Mouse (Mus musculus) adrenal gland, adult 2 months (tissue): ENCODE measurements around the gene Ucp3. TPM values are rescaled to one million over a fixed set of nuclear protein-coding genes. Genes with fewer than 3 reads are reported as not detected.

Source experiments
- DNase-seq: peaks from one replicate; pipeline ENCODE4 v3.0.0; 2021
- long read RNA-seq: library from polyadenylated mRNA; stranded (forward); transcript quantifications from one replicate; pipeline ENCODE4 v2.0.0, GENCODE M21; 2021
- polyA plus RNA-seq: library from polyadenylated mRNA; depleted of rRNA; stranded (reverse); fragments of >200 nt; gene quantifications from 2 replicates; pipeline ENCODE4 v1.2.3, GENCODE M21; 2012; rRNA removed
- total RNA-seq, 2 experiments: library from RNA; stranded (reverse); gene quantifications; 2 replicates each; pipeline ENCODE4 v1.2.3; 2021

Gene Ucp3
- total RNA-seq (10 to 100 TPM; 22.7 to 58.7 TPM), polyA plus RNA-seq (17.0 and 35.6 TPM in 2 replicates)
- long read RNA-seq, transcript Ucp3-201 (7 exons, 2,448 nt), result major isoform, 54 of 60 reads
- long read RNA-seq, partial matches to known transcripts, result 0 of 60 reads
- long read RNA-seq, other reads (novel, unspliced or antisense), result 3 of 60 reads

DNA sequence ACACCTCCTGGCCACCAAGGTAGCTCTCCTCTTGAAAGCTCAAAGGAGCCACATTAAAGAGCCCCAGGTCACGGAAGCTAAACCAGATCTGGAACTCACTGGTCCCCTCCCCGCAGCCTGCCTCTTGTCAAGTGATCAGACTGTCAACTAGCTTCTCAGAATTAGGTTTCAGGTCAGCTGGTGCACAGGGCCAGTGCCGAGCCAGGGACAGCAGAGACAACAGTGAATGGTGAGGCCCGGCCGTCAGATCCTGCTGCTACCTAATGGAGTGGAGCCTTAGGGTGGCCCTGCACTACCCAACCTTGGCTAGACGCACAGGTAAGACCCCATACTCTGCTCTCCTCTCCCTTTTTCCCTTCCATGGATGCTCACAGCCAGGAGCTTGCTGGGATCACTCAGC, at the start of gene Ucp3:
Ucp3 (plus strand) TSS at position 214 of the 400 bp plus-strand sequence.
- DNase-seq, result peak; percentile 54

DNA sequence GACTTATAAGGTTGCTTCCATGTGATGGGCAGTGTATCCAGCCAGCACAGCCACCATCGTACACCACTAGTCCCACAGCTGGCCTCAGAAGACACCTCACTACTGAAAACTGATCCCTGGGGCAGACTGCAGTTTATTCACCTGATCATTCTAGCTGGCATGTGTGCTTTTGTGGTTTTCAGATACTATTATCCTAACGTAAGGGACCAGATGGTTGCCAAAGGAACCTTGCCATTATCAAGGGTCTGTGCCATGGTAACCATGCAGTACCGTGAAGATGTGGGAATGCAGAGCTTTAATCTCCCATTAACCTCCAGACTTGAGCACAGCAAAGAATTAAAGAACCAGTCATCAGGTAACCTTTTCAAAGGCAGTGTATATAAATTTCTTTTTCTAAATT, 47.0 kb upstream of the Ucp3 start:
- no peak for DNase-seq

DNA sequence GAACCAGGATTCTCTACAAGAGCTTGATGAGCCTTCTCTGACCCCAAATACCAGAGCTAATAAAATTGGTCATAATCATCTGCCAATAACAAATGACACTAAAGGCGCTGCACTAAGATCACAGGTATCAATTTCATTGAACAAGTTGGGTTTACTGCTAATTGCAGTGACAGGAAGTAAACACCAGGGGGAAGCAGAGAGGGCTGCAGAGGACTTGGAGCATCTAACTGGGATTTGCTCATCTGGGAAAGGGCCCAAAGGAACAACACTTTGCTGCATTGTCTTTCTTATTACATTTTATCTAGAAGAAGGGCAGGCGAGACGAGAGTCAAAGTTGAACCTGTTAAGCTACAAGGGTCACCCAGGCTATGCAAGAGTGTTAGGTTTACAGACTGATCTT, 43.7 kb upstream of the Ucp3 start:
- peak; percentile 59 for DNase-seq

DNA sequence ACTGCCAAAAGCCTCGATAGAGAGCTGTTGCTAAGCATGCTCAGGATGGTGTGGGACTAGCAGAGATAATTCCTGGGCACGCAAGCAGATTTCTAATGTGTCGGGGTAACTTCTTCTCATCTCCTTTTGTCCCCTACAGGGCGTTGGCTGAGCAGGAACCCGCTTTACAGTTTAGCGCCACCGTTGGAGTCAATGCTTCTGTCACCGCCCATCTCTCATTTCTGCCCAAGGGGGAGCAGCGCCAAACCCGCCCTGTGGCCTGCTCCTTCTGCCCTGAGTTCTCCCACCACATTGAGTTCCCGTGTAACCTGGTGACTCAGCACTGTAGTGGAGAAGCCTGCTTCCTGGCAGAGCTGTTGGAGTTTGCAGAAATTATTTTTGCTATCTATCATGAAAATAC, 42.9 kb upstream of the Ucp3 start:
- peak; percentile 9 for DNase-seq

DNA sequence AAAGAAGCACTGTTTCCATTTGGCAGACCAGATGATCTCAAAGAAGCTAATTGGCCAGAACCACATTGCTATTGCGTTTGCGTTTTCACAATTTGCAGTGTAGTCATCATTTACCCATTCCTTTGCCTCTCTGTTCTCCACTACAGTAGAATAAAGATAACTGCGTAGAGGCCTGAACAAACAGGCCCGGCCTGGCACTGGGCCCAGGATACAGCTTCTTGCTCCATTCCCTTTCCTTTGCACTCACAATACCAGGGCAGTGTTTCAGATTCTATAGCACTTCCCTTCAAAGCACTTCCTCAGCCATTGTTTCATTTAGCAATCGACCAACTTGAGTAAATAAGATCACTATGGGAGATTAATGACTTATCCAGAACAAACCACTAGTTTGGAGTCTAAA, 41.7 kb upstream of the Ucp3 start:
- peak; percentile 44 for DNase-seq

DNA sequence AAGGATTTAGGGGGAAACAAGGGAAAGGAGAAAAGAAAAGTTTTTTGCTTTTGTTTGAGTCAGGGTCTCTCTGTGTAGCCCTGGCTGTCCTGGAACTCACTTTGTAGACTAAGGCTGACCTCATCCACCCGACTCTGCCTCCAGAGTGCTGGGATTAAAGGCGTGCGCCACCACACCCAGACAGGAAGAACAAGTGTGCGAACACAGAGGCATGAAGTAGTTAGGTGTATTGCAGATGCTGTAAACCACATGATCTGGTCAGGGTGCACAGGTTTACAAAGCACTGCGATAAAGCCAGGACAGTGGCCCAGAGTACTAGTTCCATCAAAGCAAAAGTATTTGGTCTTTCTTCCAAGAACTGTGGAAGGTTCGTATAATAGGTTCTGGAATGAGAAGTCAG, 39.5 kb upstream of the Ucp3 start:
- no peak for DNase-seq

DNA sequence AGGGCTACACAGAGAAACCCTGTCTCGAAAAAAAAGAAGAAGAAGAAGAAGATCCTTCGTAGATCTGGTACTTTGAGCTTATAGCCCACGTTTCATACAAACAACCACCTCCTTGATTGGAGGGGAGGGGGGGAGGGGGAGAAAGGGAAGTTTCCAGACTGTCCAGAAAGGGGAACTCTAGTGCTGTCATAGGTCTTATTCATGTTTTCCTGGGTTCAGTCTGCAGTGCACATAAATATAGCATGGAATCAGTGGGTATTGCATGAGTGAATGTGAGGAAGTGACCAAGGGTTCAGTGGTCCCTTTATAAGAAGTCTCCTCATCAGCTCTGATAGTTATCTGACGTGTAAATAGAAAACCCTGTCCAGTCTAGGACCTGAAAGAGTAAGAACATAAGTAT, 29.1 kb upstream of the Ucp3 start:
- no peak for DNase-seq

DNA sequence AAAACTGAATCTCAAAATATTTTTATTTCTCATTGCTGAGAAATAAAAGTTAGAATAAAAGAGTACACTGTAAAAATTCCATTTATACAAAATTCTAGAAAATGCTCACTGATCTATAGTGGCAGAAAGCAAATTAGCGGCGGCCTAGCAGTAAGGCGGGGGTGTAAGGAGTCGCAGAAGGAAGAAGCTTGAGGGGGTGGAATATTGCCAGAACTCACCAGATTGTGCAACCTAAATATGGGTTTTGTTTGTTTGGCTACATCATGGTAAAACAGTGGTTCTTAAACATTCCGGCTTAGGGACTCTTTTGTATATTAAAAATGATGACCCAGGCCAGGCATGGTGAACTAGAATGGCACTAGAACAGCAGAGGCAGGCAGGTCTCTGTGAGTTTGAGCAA, 26.5 kb upstream of the Ucp3 start:
- no peak for DNase-seq

DNA sequence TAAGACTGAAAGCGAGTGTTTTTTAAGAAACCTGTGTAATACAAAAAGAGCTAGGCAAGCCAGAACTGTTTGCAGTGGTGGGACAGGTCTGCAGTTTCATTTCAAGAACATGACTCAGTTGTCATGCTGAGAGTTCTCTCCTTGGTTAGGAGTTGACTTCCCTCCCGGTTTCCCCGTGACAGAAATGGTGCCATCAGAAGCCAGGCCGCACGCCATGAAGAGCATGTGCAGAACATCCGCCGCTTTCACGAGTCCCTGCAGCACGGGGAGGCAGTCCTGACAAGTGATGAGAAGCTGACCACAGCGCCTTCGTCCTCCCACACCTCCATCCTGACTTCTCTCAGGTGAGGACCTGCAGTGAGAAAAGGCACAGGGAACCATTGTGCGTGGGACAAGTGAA, 24.3 kb upstream of the Ucp3 start:
- DNase-seq, result no peak

DNA sequence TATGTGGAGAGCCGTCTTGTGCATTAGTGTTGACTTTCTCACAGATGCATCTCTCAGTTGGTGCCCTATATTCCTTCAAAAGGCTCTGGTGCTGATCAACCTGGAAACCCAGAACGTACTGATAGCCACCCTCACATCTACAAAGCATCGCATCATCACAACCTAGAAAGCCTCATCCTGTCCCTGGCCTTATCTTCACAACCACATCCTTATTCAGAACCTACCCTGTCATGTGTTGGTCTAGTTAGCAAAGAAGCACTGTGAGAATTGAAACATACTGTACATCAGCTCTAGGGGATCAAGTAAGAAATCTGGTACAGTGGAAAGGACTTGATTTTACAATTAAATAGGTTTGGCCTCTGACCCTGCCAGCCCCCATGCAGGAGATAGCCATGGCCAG, 23.8 kb upstream of the Ucp3 start:
- no peak for DNase-seq

DNA sequence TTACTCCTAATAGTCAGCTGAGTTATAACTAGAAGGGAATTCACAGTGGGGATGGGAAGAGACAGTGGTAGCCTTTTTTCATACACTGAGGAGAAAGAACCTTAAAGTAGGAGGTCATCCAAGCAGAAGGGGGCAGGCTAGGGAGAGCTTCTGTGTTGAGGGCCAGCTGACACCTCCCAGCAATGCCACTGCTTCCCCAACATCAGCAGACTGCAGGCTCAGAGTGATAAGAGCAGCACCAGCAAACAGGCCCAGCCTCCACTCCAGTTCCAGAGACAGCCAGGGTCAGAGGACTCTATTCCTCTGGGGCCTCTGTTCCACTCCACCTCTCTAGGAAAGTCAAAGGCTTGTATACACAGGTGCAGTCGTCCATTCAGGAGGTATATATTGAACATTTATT, 14.6 kb upstream of the Ucp3 start:
- no peak for DNase-seq

DNA sequence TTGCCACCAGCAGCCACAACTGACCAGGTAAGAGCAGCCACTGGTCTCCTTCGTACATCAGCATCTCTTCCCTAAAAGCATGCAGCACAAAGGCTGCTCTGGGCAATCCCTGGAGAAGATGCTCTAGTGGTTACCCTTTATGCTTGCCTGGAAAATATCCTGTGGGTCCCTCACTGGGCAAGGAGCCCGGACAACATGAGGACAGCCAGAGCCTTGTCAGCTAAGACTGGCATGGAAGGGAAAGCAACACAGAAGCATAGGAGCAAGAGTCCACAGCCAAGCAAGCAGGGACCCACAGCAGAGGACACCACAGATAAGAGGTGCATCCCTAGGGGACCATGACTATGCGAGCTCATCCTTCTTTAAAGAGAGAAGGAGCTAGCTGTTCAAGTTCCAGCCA, 12.9 kb upstream of the Ucp3 start:
- no peak for DNase-seq

DNA sequence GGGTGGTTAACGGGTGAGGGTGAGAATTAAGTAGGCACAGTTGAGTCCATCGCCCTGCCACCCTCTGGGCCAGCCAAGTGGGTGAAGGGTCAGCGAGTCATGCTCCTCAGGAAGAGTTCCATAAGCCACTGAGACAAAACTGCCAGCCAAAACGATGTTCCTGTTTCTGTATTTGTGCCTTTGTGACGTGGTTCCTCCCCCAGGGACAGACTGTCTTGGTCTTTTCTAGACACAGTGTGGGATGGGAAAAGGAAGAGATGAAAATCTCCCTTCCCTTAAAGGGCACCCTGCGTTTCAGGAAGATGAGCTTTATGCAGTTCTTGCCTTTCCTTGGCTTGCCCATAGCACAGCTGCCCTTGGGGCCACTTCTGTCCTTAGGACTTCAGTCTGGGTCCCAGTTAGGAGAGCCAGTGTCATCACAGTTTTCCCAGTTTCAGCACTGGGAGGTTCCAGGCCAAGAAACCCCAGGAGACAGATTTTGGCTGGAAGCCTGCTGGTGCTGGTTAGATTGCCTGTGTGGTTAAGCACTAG, 11.1 kb upstream of the Ucp3 start:
- DNase-seq, result peak; percentile 82

DNA sequence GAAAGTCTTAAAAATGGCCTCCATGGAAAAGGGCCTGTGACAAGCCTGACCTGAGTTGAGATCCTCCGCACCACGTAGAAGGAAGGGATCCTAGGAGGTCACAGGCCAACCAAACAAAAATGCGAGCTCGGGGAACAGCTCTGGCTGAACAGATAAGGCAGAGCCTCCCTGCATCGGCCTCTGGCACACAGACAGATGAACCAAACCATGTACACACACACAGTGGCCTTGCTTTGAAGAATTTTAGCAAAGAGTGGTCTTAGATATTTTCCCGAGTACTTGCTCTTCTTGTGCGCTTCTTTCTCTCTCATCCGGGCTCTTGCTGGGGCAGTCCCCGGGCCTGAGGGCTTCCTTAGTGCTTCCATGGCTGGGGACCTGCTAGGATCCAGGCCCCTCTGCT, 9.6 kb upstream of the Ucp3 start:
- DNase-seq, result no peak

DNA sequence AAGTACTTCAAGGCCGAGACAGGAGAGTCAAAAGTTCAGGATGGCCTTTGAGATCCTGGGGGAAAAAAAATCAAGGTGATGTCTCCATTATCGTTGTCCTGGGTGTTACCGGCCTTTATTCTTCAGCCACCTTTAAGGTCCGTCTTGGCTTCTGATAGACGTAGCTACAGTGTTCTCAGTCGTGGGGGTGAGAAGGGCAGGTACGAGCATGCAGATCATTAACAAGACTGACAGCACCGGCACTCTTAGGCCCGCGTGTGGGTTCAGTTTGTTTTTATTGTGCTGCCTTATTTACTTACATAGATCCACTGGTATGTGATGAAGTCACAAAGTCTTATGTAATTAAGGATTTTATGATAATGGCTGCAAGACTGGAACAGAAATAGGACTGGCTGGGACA, 9.0 kb upstream of the Ucp3 start:
- DNase-seq, result no peak

DNA sequence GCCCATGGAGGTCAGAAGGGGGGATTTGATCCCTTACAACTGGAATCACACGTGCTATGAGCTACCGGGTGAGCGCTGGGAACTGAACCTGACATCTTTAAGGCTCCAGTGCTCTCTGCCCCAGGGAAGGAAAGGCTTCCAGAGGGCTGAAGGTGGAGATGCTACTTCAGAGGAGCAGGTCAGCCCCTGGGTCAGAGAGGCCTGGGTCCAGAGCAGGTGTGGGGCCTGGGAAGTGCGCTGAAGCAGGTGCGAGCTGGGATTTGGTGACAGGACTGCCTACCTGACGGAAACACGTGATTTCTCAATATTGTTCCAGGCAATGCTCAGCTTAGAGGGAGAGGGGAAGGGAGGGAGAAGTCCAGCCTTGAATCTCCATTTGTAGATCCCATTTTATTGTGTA, 8.5 kb upstream of the Ucp3 start:
- no peak for DNase-seq

DNA sequence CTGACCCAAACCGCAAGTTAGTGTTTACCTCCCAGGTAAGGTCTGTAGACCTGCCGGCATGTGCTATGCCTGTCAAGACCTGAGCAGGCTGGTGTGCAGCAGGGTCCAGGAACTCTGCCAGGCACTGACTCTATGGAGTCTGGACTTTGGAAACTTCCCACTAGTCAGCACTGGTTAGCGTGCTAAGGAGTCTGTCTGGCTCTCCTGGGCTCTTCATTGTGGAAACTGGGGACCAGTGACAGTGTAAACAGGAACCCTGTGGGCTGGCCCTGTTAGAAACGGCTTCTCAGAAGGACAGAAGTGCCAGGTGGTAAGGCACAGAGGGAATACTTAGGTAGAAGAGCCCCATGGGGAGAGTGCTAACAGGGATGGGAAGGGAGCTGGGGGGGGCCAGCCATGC, 7.5 kb upstream of the Ucp3 start:
- peak; percentile 31 for DNase-seq

DNA sequence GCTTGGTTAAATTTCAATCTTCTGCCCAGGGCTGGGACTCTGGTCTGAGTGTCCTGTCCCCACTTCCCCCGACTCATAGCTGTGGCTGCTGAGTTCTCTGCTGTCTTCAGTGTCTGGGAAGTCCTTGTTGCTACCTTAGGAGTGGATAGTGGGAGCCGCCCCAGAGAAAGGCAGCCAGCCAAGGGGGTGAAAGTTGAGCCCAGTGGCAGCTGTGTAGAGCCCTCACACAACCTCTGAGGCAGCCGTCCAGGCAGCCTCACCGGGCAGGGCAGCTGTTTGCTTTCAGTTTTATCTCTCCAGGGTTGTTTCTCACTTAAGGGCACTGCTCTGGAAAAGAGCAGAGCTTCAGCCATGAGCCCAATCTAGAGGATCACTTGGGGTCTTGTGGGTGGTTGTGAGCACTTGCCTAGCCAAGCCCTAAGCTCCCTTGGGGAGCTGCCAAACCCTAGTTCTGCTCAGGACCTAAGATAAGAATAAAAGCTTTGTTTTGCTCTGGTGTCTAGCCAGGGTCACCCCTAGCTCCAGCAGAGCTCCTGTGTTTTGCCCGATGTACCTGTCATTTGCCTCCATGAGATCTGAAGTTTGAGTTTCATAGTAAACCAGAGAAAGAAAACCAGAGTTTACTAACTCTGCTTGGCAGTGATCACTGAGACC, 7.0 kb upstream of the Ucp3 start:
- peak; percentile 87 for DNase-seq

DNA sequence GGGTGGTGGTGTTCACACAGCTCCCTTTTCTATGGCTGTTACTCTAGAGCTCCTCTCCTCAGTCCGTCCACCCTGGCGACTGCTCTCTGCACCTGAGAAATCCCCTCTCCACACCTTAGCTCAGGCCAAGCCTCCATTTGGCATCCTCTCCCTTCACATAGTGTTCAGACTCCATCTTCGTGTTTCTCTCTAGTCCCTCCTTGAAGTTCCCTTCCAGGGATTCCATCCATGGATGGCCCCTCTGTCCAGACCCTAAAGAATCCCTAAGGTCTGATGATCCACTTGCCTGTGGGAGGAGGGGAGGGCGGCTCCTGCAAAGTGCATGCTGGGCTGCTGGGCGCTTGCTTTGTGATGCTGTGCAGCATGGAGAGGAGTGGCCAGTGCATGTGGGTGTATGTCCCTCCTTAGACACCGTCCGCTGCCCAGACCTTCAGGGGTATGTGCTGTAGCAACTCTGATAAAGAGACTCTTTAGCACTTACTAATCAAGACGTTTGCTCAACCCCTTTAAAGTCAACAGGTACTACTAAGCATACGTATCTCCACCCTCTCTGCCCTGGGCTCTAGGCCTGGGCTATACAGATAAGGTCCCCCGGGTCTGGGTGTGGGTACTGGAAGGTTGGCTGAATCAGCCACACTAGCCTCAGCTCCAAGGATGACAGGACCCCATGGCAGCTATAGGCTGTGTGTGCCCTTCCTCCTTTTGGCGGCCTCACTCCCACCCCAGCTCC, 5.8 kb upstream of the Ucp3 start:
- no peak for DNase-seq

DNA sequence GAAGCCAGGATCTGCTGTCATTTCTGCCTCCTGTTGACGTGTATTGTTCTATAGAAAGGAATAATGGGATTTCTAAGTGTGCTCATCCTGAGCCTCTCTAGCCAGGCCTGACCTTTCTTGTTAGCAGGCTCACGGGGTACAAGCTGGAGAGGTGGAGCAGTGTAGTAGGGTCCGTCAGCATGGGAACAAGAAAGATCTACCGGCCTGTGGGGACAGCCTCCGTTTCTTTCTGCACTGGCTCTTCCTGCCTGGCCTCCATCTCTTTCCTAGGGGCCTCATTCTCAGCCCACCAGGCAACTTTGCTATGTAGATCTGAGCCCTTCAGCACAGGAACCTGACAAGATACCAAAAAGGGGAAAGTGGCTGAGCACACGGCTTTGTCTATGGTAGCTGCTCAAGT, 4.0 kb upstream of the Ucp3 start:
- no peak for DNase-seq

DNA sequence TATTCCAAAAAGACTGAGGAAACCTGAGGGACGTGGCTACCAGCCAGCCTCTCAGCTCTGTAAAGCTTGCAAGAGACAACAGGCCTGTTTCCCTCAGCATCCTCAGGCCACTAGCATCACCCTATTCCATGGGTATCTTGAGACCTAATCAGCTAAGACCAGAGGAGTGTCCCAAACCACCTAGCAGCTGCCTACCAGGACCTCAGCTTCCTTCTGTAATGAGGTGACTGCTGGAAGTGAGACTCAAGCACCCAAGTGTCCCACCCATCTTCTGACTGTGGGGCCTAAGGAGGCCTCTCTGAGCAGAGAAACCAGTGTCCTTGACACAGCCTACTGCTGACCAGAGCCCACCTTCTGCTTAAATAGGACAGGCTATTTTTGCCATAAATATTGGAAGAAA, 3.3 kb upstream of the Ucp3 start:
- DNase-seq, result no peak

DNA sequence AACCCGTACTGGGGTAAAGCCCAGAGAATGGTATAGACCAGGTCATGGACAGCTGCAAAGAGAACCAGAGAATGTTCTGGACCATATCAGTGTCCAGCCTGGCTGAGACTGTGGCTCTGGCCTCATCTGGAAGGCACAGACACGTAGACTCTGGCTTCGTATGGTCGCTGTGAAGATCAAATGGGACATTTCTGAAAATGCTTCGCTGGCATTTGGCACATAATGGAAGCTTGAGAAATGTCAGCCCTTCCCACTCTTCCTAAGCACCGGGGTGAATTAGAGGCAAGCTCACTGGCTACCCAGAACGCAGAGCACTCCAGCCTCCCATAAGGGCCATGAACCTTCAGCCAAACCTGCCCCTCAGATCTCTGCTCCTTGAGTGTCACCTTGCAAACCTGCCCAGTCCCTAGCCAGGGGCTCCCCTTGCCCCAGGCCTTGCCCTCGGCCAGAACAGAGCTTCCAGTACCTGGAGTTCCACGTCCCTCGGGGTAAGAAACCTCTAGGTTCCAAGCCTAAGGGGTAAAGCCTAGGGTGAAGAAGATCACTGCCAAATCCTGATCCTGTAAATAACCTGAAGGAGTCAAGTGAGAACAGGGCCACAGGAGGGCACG, 1.9 kb upstream of the Ucp3 start:
- no peak for DNase-seq

DNA sequence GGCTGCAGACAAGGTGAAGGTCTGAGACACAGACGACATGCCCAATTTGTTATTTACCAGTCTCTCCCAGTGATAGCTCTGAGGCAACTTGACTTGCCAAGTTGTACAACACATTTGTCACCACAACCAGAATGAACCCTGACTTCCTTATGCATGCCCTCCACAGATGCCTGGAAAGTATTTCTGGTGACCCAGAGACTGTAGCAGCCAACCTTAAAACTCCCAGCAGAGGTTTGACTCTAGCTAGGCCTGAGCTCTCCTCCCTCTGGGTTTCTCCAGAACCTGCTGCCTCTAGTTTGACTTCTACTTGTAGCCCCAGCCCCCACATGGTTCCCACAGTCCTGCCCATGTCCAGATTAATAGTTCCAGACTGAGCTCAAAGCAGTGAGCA, 1.4 kb upstream of the Ucp3 start:
- no peak for DNase-seq
